Mouse (Mus musculus) heart, embryonic 16.5 days (tissue): ENCODE data around the gene Cdh15. TPM values are rescaled to one million over a fixed set of nuclear protein-coding genes. Genes with fewer than 3 reads are reported as not detected.
A peak's percentile ranks its signal among the peaks of the same experiment; 100 is the strongest.

ENCODE experiments used
- ATAC-seq: fragments of 200-750 bp; cut with Nextera tagmentation; replicated peaks from 2 replicates; pipeline ENCODE4 v1.8.0; 2017; ENCODE audit warnings: moderate number of reproducible peaks; ENCODE audit not compliant: insufficient read depth, low FRiP score; ENCODE audit errors: extremely low read depth
- H3K27ac ChIP-seq: fragments of 300-500 bp; sonication (generic); 2 replicates; pipeline ENCODE4 v1.5.1; 2014; ENCODE audit warnings: mild to moderate bottlenecking, low read length, control low read depth, moderate library complexity
- H3K27me3 ChIP-seq: fragments of 300-500 bp; sonication (generic); 2 replicates; pipeline ENCODE4 v1.6.1; 2014; ENCODE audit warnings: low read length, mixed read lengths; ENCODE audit not compliant: control insufficient read depth, insufficient read depth
- H3K36me3 ChIP-seq: fragments of 300-500 bp; sonication (generic); 2 replicates; pipeline ENCODE4 v1.6.1; 2014; ENCODE audit not compliant: control insufficient read depth, insufficient read depth
- H3K4me1 ChIP-seq: fragments of 300-500 bp; sonication (generic); 2 replicates; pipeline ENCODE4 v1.6.1; 2014; ENCODE audit warnings: low read length, mixed read lengths; ENCODE audit not compliant: control insufficient read depth, insufficient read depth
- H3K4me2 ChIP-seq: fragments of 300-500 bp; sonication (generic); 2 replicates; pipeline ENCODE4 v1.6.1; 2014; ENCODE audit warnings: low read depth, mild to moderate bottlenecking, control low read depth, low read length
- H3K4me3 ChIP-seq: fragments of 300-500 bp; sonication (generic); 2 replicates; pipeline ENCODE4 v1.5.1; 2014; ENCODE audit warnings: mild to moderate bottlenecking, control low read depth, low read length
- H3K9ac ChIP-seq: fragments of 300-500 bp; sonication (generic); 2 replicates; pipeline ENCODE4 v1.6.1; 2014; ENCODE audit warnings: low read length, control low read depth
- H3K9me3 ChIP-seq: fragments of 300-500 bp; sonication (generic); replicated peaks from 2 replicates; pipeline ENCODE4 v1.6.1; 2016; ENCODE audit warnings: low read length; ENCODE audit not compliant: control insufficient read depth
- WGBS: fragments of 180-500 bp; shearing (Covaris S2); extraction: QIAGEN DNeasy Blood & Tissue Kit; methylation state at CpG from one replicate; pipeline ENCODE4 v1.1.7; 2014; 5-methylcytosine and 5-hydroxymethylcytosine counted together
- polyA plus RNA-seq: library from polyadenylated mRNA; unstranded; fragments of >200 nt; fragmentation: Nextera tagmentation; extraction: Ambion mirVana; gene quantifications from 2 replicates; pipeline ENCODE4 v1.2.1, GENCODE M21; 2015

Cdh15 gene
- polyA plus RNA-seq, 1 experiment from 2014 or later: 0.51 TPM

DNA sequence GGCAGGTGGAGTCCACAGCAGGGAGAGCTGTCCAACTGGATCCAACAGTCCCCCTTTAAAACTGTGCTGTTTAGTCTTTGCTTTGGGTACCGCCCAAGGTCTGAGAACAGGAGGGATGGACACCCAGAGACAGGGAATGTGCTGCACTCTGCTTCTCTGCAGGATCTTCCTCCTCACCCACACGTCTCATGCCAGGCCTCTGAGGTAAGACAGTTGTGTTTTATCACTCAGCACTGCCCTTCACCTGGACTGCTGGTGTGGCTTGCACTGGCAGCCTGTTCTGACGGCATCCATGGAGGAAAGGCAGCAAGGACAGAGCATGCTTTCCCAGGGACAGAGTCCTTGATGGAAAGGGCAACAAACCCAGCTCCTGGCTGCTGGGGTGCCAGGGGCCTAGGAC lies 54.8 kb downstream of the Cdh15 start:
- Histone ChIP-seq H3K27ac (no peak overlapping the region), H3K27me3 (no peaks in the 10 kb centered on the region), H3K4me2 (no peak overlapping the region), H3K9me3 (no peaks in the 10 kb centered on the region), H3K4me1 (peaks cover 12% of the 10 kb centered on the region), H3K36me3 (peaks cover 13% of the 10 kb centered on the region), H3K9ac (no peak overlapping the region), H3K4me3 (no peak overlapping the region)
- ATAC-seq: no peak
- 57% methylated on average over 3 of the region's 3 CpGs for WGBS

DNA sequence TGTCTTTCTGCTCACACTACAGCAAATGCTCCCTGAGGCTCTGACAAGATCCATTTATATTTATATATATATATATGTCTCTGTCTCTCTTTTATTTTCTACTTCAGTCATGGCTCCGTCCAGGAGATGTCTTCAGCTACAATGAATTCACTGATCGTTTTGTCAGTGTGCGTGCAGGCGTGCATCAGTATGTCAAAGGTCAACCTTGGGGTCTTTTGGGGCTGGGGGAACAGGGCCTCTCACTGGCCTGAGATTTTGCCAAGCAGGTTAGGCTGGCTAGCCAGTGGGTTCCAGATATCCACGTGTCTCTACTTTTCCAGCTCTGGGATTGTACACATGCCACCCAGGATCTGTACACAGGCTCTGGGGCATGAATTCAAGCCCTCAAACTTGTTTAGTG lies 55.2 kb downstream of the Cdh15 start:
- no peak for ATAC-seq
- Histone ChIP-seq H3K9ac (no peak overlapping the region), H3K27me3 (no peaks in the 10 kb centered on the region), H3K4me1 (peaks cover 12% of the 10 kb centered on the region), H3K9me3 (no peaks in the 10 kb centered on the region), H3K4me2 (no peak overlapping the region), H3K36me3 (peaks cover 13% of the 10 kb centered on the region), H3K27ac (no peak overlapping the region), H3K4me3 (no peak overlapping the region)
- 81% methylated on average over 5 of the region's 5 CpGs for WGBS

DNA sequence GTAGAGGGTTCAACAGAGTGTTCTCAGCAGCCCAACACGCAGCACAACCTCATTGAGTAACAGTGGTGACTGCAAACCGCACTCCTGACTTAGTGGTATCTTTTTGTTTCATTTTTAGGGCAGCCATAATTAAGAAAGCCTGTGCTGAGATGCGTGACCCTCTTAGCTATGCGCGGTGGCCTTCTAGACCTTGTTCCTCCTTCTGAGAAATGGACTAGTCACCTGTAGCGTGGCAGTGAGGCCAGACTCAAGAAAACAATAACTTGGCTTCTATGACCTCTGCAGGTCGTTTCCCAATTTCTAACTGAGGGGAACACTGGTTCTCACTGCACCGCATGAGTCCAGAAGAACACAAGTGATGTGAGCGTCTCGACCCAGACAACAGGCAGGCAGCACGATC lies 56.7 kb downstream of the Cdh15 start:
- 92% methylated on average over 11 of the region's 11 CpGs for WGBS
- Histone ChIP-seq H3K9me3 (no peaks in the 10 kb centered on the region), H3K4me3 (no peak overlapping the region), H3K27me3 (no peaks in the 10 kb centered on the region), H3K36me3 (peaks cover 9% of the 10 kb centered on the region; the same call in 1 of the 2 replicates), H3K4me2 (no peak overlapping the region), H3K9ac (no peak overlapping the region), H3K27ac (no peak overlapping the region), H3K4me1 (peaks cover 9% of the 10 kb centered on the region)
- no peak for ATAC-seq

DNA sequence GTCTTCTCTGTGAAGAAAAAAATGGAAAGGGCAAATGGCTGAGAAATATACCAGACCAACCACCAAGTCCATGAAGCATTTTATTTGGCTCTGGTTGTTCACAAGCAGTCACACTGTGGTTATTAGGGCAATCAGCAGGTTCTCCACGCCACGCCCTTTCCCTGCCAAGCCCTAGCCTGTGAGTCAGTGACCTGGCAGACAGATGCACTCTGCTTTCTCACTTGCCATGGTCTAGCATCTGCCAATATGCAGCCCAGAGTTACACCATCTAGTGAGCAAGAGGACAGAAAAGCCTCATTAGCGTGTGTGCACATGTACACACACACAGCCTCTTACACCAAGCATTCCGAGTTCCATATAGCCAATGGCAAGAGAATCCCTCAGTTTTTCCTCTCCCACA lies 57.6 kb downstream of the Cdh15 start:
- H3K4me3 ChIP-seq: no peak overlapping the region
- no peaks in the 10 kb centered on the region for H3K27me3 ChIP-seq
- peaks cover 9% of the 10 kb centered on the region for H3K4me1 ChIP-seq
- no peak overlapping the region for H3K27ac ChIP-seq
- H3K9ac ChIP-seq: no peak overlapping the region
- no peak overlapping the region for H3K4me2 ChIP-seq
- 94% methylated on average over 4 of the region's 4 CpGs for WGBS
- H3K9me3 ChIP-seq: no peaks in the 10 kb centered on the region
- peaks cover 8% of the 10 kb centered on the region; the same call in 1 of the 2 replicates for H3K36me3 ChIP-seq
- no peak for ATAC-seq

DNA sequence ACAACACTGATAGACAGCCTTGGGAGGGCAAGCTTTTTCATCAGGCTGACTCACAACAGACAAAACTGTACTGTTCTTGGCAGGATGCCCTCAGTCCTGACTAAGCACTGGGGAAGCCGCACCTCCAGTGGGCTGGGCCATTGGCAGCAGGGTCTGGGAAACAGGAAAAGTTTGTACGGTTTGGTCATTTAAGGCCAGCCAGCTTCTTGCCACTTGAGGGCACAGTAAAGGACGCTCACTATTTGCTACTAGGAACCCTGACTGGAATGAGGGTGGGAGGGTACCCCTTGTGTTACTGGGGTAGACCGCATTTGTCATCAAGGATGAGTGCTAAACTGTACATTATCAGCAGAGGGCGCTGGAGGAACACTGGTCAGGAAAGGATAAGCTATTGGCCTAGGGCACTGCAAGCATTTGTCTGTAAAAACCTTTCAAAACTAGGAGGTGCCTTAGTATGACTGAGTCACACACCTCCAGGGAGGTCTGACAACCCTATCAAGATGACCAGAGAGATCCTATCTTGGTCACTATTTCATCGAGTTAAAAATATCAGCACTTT lies 58.8 kb downstream of the Cdh15 start:
- H3K27ac ChIP-seq: peak overlapping the region; percentile 54; the same call in 1 of the 2 replicates
- H3K27me3 ChIP-seq: no peaks in the 10 kb centered on the region
- H3K9me3 ChIP-seq: no peaks in the 10 kb centered on the region
- H3K4me3 ChIP-seq: peak overlapping the region; percentile 35; the same call in 1 of the 2 replicates
- peaks cover 9% of the 10 kb centered on the region for H3K4me1 ChIP-seq
- 8% methylated on average over 6 of the region's 6 CpGs for WGBS
- ATAC-seq: peak; percentile 84
- H3K9ac ChIP-seq: peak overlapping the region; percentile 53; the same call in 1 of the 2 replicates
- H3K4me2 ChIP-seq: peak overlapping the region; percentile 62
- H3K36me3 ChIP-seq: peaks cover 8% of the 10 kb centered on the region; the same call in 1 of the 2 replicates

DNA sequence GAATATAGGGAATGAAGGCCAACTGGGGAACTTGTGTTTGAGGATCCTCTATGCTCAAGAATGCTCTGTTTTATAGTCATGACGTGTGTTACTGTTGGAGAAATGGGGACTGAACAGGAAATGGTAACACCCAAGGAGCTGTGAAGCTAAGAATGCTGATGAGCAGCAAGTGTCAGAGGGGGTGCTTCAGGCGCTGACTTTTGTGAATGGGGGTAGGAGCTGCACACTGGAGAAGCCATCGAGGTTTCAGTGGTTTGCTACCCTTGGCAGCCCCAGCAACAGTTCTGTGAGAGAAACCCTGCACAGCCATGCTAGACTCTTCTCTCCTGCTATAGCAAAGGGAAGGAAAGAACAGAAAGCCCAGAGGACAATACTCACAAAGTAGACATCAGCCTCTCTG lies 64.4 kb downstream of the Cdh15 start:
- Histone ChIP-seq H3K27ac (no peak overlapping the region), H3K36me3 (peaks cover 15% of the 10 kb centered on the region), H3K4me2 (no peak overlapping the region), H3K4me1 (peaks cover 21% of the 10 kb centered on the region), H3K9me3 (no peaks in the 10 kb centered on the region), H3K27me3 (no peaks in the 10 kb centered on the region), H3K9ac (no peak overlapping the region), H3K4me3 (no peak overlapping the region)
- ATAC-seq: no peak
- WGBS: 76% methylated on average over 3 of the region's 3 CpGs

DNA sequence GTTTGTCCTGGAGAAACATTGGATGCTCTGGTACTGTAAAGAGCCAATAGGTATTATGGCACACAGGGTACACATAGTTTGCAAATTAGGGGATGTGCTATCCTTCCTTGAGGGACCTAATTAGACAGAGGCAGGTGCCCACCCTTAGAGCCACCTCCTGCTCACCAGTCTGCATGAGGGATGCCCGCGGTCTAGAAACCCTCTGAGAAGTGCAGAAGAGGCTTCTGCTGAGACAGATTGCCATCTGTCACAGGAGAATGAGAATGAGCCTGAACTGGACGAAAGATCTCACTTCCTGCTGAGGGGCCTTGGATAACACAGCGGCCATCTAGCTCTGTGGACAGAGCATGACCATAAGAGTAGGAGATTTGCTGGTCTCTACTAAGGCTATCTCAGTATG lies 65.1 kb downstream of the Cdh15 start:
- no peak overlapping the region for H3K27ac ChIP-seq
- H3K9me3 ChIP-seq: no peaks in the 10 kb centered on the region
- H3K4me3 ChIP-seq: no peak overlapping the region
- no peak overlapping the region for H3K9ac ChIP-seq
- WGBS: 92% methylated on average over 4 of the region's 4 CpGs
- no peaks in the 10 kb centered on the region for H3K27me3 ChIP-seq
- peaks cover 13% of the 10 kb centered on the region for H3K36me3 ChIP-seq
- ATAC-seq: no peak
- no peak overlapping the region for H3K4me2 ChIP-seq
- H3K4me1 ChIP-seq: peaks cover 28% of the 10 kb centered on the region

DNA sequence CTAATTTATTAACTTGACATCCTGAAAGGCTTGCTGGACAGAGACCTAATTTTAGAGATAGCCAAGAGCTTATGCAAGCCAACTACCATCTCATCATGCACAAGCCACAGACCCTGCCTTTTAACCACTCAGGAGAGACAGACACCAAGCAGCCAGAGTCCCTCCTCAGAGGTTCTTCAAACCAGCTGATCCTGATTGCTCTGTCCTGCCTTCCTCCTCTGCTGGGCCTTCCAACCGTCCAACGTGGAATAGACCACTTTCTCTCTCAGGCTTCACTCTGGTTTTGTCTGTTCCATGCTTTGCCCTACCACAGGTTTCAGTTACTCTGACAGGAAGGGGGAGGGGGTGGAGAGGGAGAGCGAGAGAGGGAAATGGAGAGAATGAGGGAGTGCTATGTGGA lies 69.0 kb downstream of the Cdh15 start:
- 37% methylated on average over 3 of the region's 3 CpGs for WGBS
- peaks cover 7% of the 10 kb centered on the region for H3K36me3 ChIP-seq
- H3K4me2 ChIP-seq: no peak overlapping the region
- peaks cover 64% of the 10 kb centered on the region for H3K4me1 ChIP-seq
- peak overlapping the region; percentile 87 for H3K27ac ChIP-seq
- H3K4me3 ChIP-seq: no peak overlapping the region
- no peak overlapping the region for H3K9ac ChIP-seq
- no peaks in the 10 kb centered on the region for H3K9me3 ChIP-seq
- no peak for ATAC-seq
- H3K27me3 ChIP-seq: no peaks in the 10 kb centered on the region
